Mouse (Mus musculus) left cerebral cortex, adult 9 months (tissue): ENCODE data around the gene Gm13084.
"Not testable (repeated sequence)": the region's sequence is repeated elsewhere in the genome, so short reads cannot be mapped to it uniquely, and the experiment has no call there.

Experiments
- DNase-seq, 2 experiments: peaks; one replicate each; pipeline ENCODE4 v3.0.0; 2022; ENCODE audit warnings: low spot score in 2 of 2

The Gm13084 gene

GRCm38 (mm10) chr4:143815993-143816392 is at the start of gene Gm13084:
TSS of gene Gm13084 (minus strand) at chr4:143816093.
- no peak for DNase-seq

- not testable (repeated sequence) for DNase-seq
Measured at GRCm38 (mm10) chr4:143846197-143846596, 30.3 kb upstream of the Gm13084 start, which contains the start of gene Gm13103. TSS of gene Gm13103 (plus strand) at chr4:143846497.

- DNase-seq, result not testable (repeated sequence)
Measured at GRCm38 (mm10) chr4:143789052-143789451, 26.8 kb downstream of the Gm13084 start, which contains the start of gene Gm13023. TSS of gene Gm13023 (plus strand) at chr4:143789352.
